ENCODE assay signal across 10 mouse cellular contexts in genomic region chr5:124528351-124528750, GRCm38 (mm10). TPM values are rescaled to one million over a fixed set of nuclear protein-coding genes. Genes with fewer than 3 reads are reported as not detected.
DNase-seq lines count a peak whose midpoint lies in the region; ATAC-seq and TF ChIP-seq lines count a peak whose summit lies in the region.
"Had no signal": no experiment of that assay in that cellular context is flagged by ENCODE, and none has a peak within 500 bp of the region (broad histone marks: within the 10 kb centered on the region; RNA-seq: fewer than 3 reads in every experiment).

No protein-coding gene starts in this region.

- H3K4me1 ChIP-seq in heart, embryonic 13.5 days: peaks cover 42% of the 10 kb centered on the region
- H3K4me1 ChIP-seq in cortical plate, adult 2 months (ENCODE audit: control insufficient read depth, insufficient read depth, low read length): peaks cover 4% of the 10 kb centered on the region; the same call in 1 of the 2 replicates
- peaks cover 6% of the 10 kb centered on the region for H3K4me1 ChIP-seq in hindbrain, embryonic 11.5 days (replicated peaks; ENCODE audit: control insufficient read depth, insufficient read depth, low read length)
- H3K4me1 ChIP-seq in midbrain, embryonic 12.5 days: peaks cover 36% of the 10 kb centered on the region

- peak overlapping the region; percentile 92 for H3K4me2 ChIP-seq in heart, embryonic 13.5 days
- peak overlapping the region; percentile 24 for H3K4me2 ChIP-seq in hindbrain, embryonic 11.5 days (replicated peaks; ENCODE audit: low read depth, low read length)
- peak overlapping the region; percentile 75 for H3K4me2 ChIP-seq in midbrain, embryonic 12.5 days (replicated peaks)

- H3K9me3 ChIP-seq in heart, embryonic 13.5 days: peaks cover 2% of the 10 kb centered on the region; the same call in 1 of the 2 replicates
- H3K9me3 ChIP-seq in hindbrain, embryonic 11.5 days (ENCODE audit: control insufficient read depth, low read length): no peaks in the 10 kb centered on the region
- H3K9me3 ChIP-seq in midbrain, embryonic 12.5 days: no peaks in the 10 kb centered on the region
- H3K9me3 ChIP-seq: megakaryocyte, embryonic 14.5 days had no signal

- TF ChIP-seq POLR2A in cortical plate, adult 2 months (IDR thresholded peaks at IDR 0.05; ENCODE audit: extremely low read depth, insufficient read depth, low read length): no peak

- H3K27ac ChIP-seq in heart, embryonic 13.5 days (replicated peaks): peak overlapping the region; percentile 91
- peak overlapping the region; percentile 31; the same call in 1 of the 2 replicates for H3K27ac ChIP-seq in cortical plate, adult 2 months (ENCODE audit: insufficient read depth, low read length)
- H3K27ac ChIP-seq in hindbrain, embryonic 11.5 days (ENCODE audit: low read depth, low read length): no peak overlapping the region
- 0 out of 2 replicates have a peak overlapping the region, but pooled peaks have one; percentile 6 for H3K27ac ChIP-seq in midbrain, embryonic 12.5 days (replicated peaks)

- peak overlapping the region; percentile 89 for H3K4me3 ChIP-seq in heart, embryonic 13.5 days
- H3K4me3 ChIP-seq in cortical plate, adult 2 months (ENCODE audit: insufficient read depth, low read length): peak overlapping the region; percentile 92
- peak overlapping the region; percentile 4; the same call in 1 of the 2 replicates for H3K4me3 ChIP-seq in hindbrain, embryonic 11.5 days (ENCODE audit: low read depth, low read length)
- H3K4me3 ChIP-seq in midbrain, embryonic 12.5 days: peak overlapping the region; percentile 89; the same call in 1 of the 2 replicates
- H3K4me3 ChIP-seq: megakaryocyte, embryonic 14.5 days had no signal

- no peak for ATAC-seq in heart, embryonic 13.5 days (ENCODE audit: extremely low read depth, insufficient number of reproducible peaks, low FRiP score, low TSS enrichment)
- no peak for ATAC-seq in hindbrain, embryonic 11.5 days (ENCODE audit: low FRiP score)
- ATAC-seq in midbrain, embryonic 12.5 days (ENCODE audit: low FRiP score, low read depth): no peak
- no peak for ATAC-seq in cerebellum, adult (ENCODE audit: insufficient number of reproducible peaks, low FRiP score, low TSS enrichment)

- no peak for DNase-seq in heart, adult 8-10 months (ENCODE audit: low spot score)
- no peak for DNase-seq in hindbrain, embryonic 11.5 days (ENCODE audit: low spot score)
- no peak for DNase-seq in thymus, postnatal 25 days
- no peak for DNase-seq in gastrocnemius, postnatal 25 days
- DNase-seq: kidney, adult 18-20 months had no signal

- WGBS in heart, embryonic 13.5 days: 74% methylated on average over 4 of the region's 4 CpGs
- WGBS in hindbrain, embryonic 11.5 days: 71% methylated on average over 4 of the region's 4 CpGs
- WGBS in midbrain, embryonic 12.5 days: 83% methylated on average over 4 of the region's 4 CpGs

- H3K27me3 ChIP-seq in heart, embryonic 13.5 days (replicated peaks): no peaks in the 10 kb centered on the region
- no peaks in the 10 kb centered on the region for H3K27me3 ChIP-seq in hindbrain, embryonic 11.5 days (ENCODE audit: control insufficient read depth, insufficient read depth, low read length)
- H3K27me3 ChIP-seq in midbrain, embryonic 12.5 days: no peaks in the 10 kb centered on the region

- H3K36me3 ChIP-seq in heart, embryonic 13.5 days: peaks cover 35% of the 10 kb centered on the region
- no peaks in the 10 kb centered on the region for H3K36me3 ChIP-seq in hindbrain, embryonic 11.5 days (ENCODE audit: control insufficient read depth, insufficient read depth, low read length)
- H3K36me3 ChIP-seq in midbrain, embryonic 12.5 days: no peaks in the 10 kb centered on the region; the same call in 1 of the 2 replicates

- no peak for TF ChIP-seq CTCF in cortical plate, adult 2 months (IDR thresholded peaks at IDR 0.05; ENCODE audit: extremely low read depth, insufficient read depth, low read length)

- peak overlapping the region; percentile 92 for H3K9ac ChIP-seq in heart, embryonic 13.5 days
- H3K9ac ChIP-seq in hindbrain, embryonic 11.5 days (ENCODE audit: low read depth, low read length): no peak overlapping the region
- peak overlapping the region; percentile 45; the same call in 1 of the 2 replicates for H3K9ac ChIP-seq in midbrain, embryonic 12.5 days (replicated peaks)

RNA-seq across cellular contexts. Expression of gene Rilpl1, which starts 2.8 kb away (rescaled TPM):
- polyA plus RNA-seq in heart, embryonic 13.5 days (2015; fragmentation: Nextera tagmentation; extraction: Ambion mirVana): 21.8 and 23.1 TPM in 2 replicates
- 100 to 1,000 TPM; 179 to 263 (median 215) TPM for total RNA-seq in heart, adult 8-10 months (2022)
- 55.4 and 56.5 TPM in 2 replicates for polyA plus RNA-seq in cortical plate, adult 2 months (2012; rRNA removed)
- polyA plus RNA-seq in hindbrain, embryonic 11.5 days (2014; fragmentation: Nextera tagmentation; extraction: Ambion mirVana): 16.4 and 20.7 TPM in 2 replicates
- polyA plus RNA-seq in midbrain, embryonic 12.5 days (2016; fragmentation: Nextera tagmentation; extraction: Ambion mirVana): 17.0 and 17.6 TPM in 2 replicates
- 100 to 1,000 TPM; 121 to 144 TPM for total RNA-seq in gastrocnemius, postnatal 25 days (2021)

RNA-seq across cellular contexts. Expression of gene Tmed2, which starts 12.1 kb away (rescaled TPM):
- polyA plus RNA-seq in heart, embryonic 13.5 days (2015; fragmentation: Nextera tagmentation; extraction: Ambion mirVana): 396 and 446 TPM in 2 replicates
- 100 to 1,000 TPM; 164 to 190 (median 179) TPM for total RNA-seq in heart, adult 8-10 months (2022)
- polyA plus RNA-seq in cortical plate, adult 2 months (2012; rRNA removed): 110 and 121 TPM in 2 replicates
- polyA plus RNA-seq in hindbrain, embryonic 11.5 days (2014; fragmentation: Nextera tagmentation; extraction: Ambion mirVana): 474 and 506 TPM in 2 replicates
- polyA plus RNA-seq in midbrain, embryonic 12.5 days (2016; fragmentation: Nextera tagmentation; extraction: Ambion mirVana): 376 and 388 TPM in 2 replicates
- total RNA-seq in gastrocnemius, postnatal 25 days (2021): 100 to 1,000 TPM; 145 to 151 TPM

RNA-seq across cellular contexts. Expression of gene Ddx55, which starts 24.3 kb away (rescaled TPM):
- 8.7 and 8.8 TPM in 2 replicates for polyA plus RNA-seq in heart, embryonic 13.5 days (2015; fragmentation: Nextera tagmentation; extraction: Ambion mirVana)
- 1 to 10 TPM; 4.2 to 6.6 (median 5.5) TPM for total RNA-seq in heart, adult 8-10 months (2022)
- 40.3 and 42.4 TPM in 2 replicates for polyA plus RNA-seq in cortical plate, adult 2 months (2012; rRNA removed)
- 15.6 and 17.6 TPM in 2 replicates for polyA plus RNA-seq in hindbrain, embryonic 11.5 days (2014; fragmentation: Nextera tagmentation; extraction: Ambion mirVana)
- polyA plus RNA-seq in midbrain, embryonic 12.5 days (2016; fragmentation: Nextera tagmentation; extraction: Ambion mirVana): 21.0 and 22.0 TPM in 2 replicates
- total RNA-seq in gastrocnemius, postnatal 25 days (2021): 1 to 10 TPM; 4.3 to 4.8 TPM

RNA-seq across cellular contexts. Expression of gene Snrnp35, which starts 45.4 kb away (rescaled TPM):
- polyA plus RNA-seq in heart, embryonic 13.5 days (2015; fragmentation: Nextera tagmentation; extraction: Ambion mirVana): 22.9 and 23.9 TPM in 2 replicates
- total RNA-seq in heart, adult 8-10 months (2022): 10 to 100 TPM; 12.9 to 19.0 (median 14.6) TPM
- 11.5 TPM in 2 replicates for polyA plus RNA-seq in cortical plate, adult 2 months (2012; rRNA removed)
- 15.2 and 15.7 TPM in 2 replicates for polyA plus RNA-seq in hindbrain, embryonic 11.5 days (2014; fragmentation: Nextera tagmentation; extraction: Ambion mirVana)
- 26.2 and 28.9 TPM in 2 replicates for polyA plus RNA-seq in midbrain, embryonic 12.5 days (2016; fragmentation: Nextera tagmentation; extraction: Ambion mirVana)
- 10 to 100 TPM; 23.0 to 23.8 TPM for total RNA-seq in gastrocnemius, postnatal 25 days (2021)

RNA-seq across cellular contexts. Expression of gene Rilpl2, which starts 50.2 kb away (rescaled TPM):
- polyA plus RNA-seq in heart, embryonic 13.5 days (2015; fragmentation: Nextera tagmentation; extraction: Ambion mirVana): 12.3 and 14.8 TPM in 2 replicates
- 1 to 10 TPM; 7.0 to 7.8 (median 7.4) TPM for total RNA-seq in heart, adult 8-10 months (2022)
- polyA plus RNA-seq in cortical plate, adult 2 months (2012; rRNA removed): 26.9 and 27.1 TPM in 2 replicates
- 19.2 and 20.8 TPM in 2 replicates for polyA plus RNA-seq in hindbrain, embryonic 11.5 days (2014; fragmentation: Nextera tagmentation; extraction: Ambion mirVana)
- polyA plus RNA-seq in midbrain, embryonic 12.5 days (2016; fragmentation: Nextera tagmentation; extraction: Ambion mirVana): 19.0 and 20.3 TPM in 2 replicates
- 1 to 10 TPM; 3.9 to 5.1 TPM for total RNA-seq in gastrocnemius, postnatal 25 days (2021)

Comparison
In these comparisons a context has a peak if more than half of its experiments do, and no peak if none do; other contexts are left out.
1. H3K4me2 ChIP-seq: peak in every context shown above with its lines; median percentile 92 in heart, embryonic 13.5 days; 75 in midbrain, embryonic 12.5 days; 24 in hindbrain, embryonic 11.5 days.
2. H3K4me3 ChIP-seq: peak in every context shown above with its lines; median percentile 92 in cortical plate, adult 2 months; 89 in heart, embryonic 13.5 days; 89 in midbrain, embryonic 12.5 days; 4 in hindbrain, embryonic 11.5 days.